Mouse (Mus musculus) embryonic facial prominence, embryonic 11.5 days (tissue): ENCODE data around the gene Rab43. TPM values are rescaled to one million over a fixed set of nuclear protein-coding genes. Genes with fewer than 3 reads are reported as not detected.

ENCODE experiments used
- ATAC-seq: fragments of 200-750 bp; cut with Nextera tagmentation; replicated peaks from 2 replicates; pipeline ENCODE4 v1.8.0; 2017; ENCODE audit warnings: low read depth; ENCODE audit not compliant: insufficient number of reproducible peaks, low FRiP score, low TSS enrichment
- DNase-seq: peaks from one replicate; pipeline ENCODE4 v3.0.0-alpha.2; 2015; ENCODE audit warnings: low spot score
- H3K27ac ChIP-seq: fragments of 300-500 bp; sonication (generic); replicated peaks from 2 replicates; pipeline ENCODE4 v1.5.1; 2014; ENCODE audit warnings: mild to moderate bottlenecking, low read depth, low read length, control low read depth
- H3K27me3 ChIP-seq: fragments of 300-500 bp; sonication (generic); 2 replicates; pipeline ENCODE4 v1.6.1; 2014; ENCODE audit warnings: mild to moderate bottlenecking, low read length, moderate library complexity, mixed read lengths; ENCODE audit not compliant: control insufficient read depth, insufficient read depth
- H3K36me3 ChIP-seq: fragments of 300-500 bp; sonication (generic); replicated peaks from 2 replicates; pipeline ENCODE4 v1.6.1; 2014; ENCODE audit warnings: low read depth, mild to moderate bottlenecking, low read length, moderate library complexity, mixed read lengths; ENCODE audit not compliant: control insufficient read depth, insufficient read depth
- H3K4me1 ChIP-seq: fragments of 300-500 bp; sonication (generic); 2 replicates; pipeline ENCODE4 v1.6.1; 2014; ENCODE audit warnings: low read length, mixed read lengths; ENCODE audit not compliant: control insufficient read depth, insufficient read depth
- H3K4me2 ChIP-seq: fragments of 300-500 bp; sonication (generic); 2 replicates; pipeline ENCODE4 v1.6.1; 2014; ENCODE audit warnings: low read depth, mild to moderate bottlenecking, control low read depth, low read length, moderate library complexity
- H3K4me3 ChIP-seq: fragments of 300-500 bp; sonication (generic); 2 replicates; pipeline ENCODE4 v1.5.1; 2014; ENCODE audit warnings: low read depth, low read length, control low read depth
- H3K9ac ChIP-seq: fragments of 300-500 bp; sonication (generic); replicated peaks from 2 replicates; pipeline ENCODE4 v1.6.1; 2014; ENCODE audit warnings: mild to moderate bottlenecking, control low read depth, low read length
- H3K9me3 ChIP-seq: fragments of 300-500 bp; sonication (generic); replicated peaks from 2 replicates; pipeline ENCODE4 v1.6.1; 2016; ENCODE audit warnings: mild to moderate bottlenecking, low read length, inconsistent platforms, mixed read lengths; ENCODE audit not compliant: control insufficient read depth
- WGBS: fragments of 180-500 bp; shearing (Covaris S2); extraction: QIAGEN DNeasy Blood & Tissue Kit; methylation state at CpG from one replicate; pipeline ENCODE4 v1.1.7; 2014; 5-methylcytosine and 5-hydroxymethylcytosine counted together
- polyA plus RNA-seq: library from polyadenylated mRNA; unstranded; fragments of >200 nt; fragmentation: Nextera tagmentation; extraction: Ambion mirVana; gene quantifications from 2 replicates; pipeline ENCODE4 v1.2.1, GENCODE M21; 2014

The Rab43 gene
- 4.8 and 7.3 TPM in 2 replicates for polyA plus RNA-seq

GRCm38 (mm10) chr6:87811675-87812338 lies at the start of gene Rab43:
Gene Rab43 (minus strand): TSS chr6:87812164.
- Histone ChIP-seq H3K4me1 (no peaks in the 10 kb centered on the region), H3K9ac (peak within 1 kb of the TSS; percentile 73), H3K36me3 (peaks cover 2% of the 10 kb centered on the region; the same call in 1 of the 2 replicates)

GRCm38 (mm10) chr6:87857071-87857470 lies 45.1 kb upstream of the Rab43 start:
- DNase-seq (no peak), ATAC-seq (no peak)
- H3K27ac ChIP-seq, result no peak overlapping the region
- no peaks in the 10 kb centered on the region for H3K36me3 ChIP-seq
- H3K27me3 ChIP-seq, result no peaks in the 10 kb centered on the region
- no peak overlapping the region for H3K4me2 ChIP-seq
- 69% methylated on average over 1 of the region's 1 CpGs for WGBS
- H3K4me3 ChIP-seq, result no peak overlapping the region
- no peaks in the 10 kb centered on the region for H3K4me1 ChIP-seq
- no peak overlapping the region for H3K9ac ChIP-seq
- H3K9me3 ChIP-seq, result no peaks in the 10 kb centered on the region

More at GRCm38 (mm10) chr6:87811675-87812338, at the start of gene Rab43:
- Histone ChIP-seq H3K27ac (no peak within 1 kb of the TSS), H3K4me3 (peak within 1 kb of the TSS; percentile 70), H3K9me3 (no peaks in the 10 kb centered on the region), H3K27me3 (no peaks in the 10 kb centered on the region), H3K4me2 (peak within 1 kb of the TSS; percentile 97)
- under 1% methylated on average over 50 of the region's 56 CpGs for WGBS
- peak; percentile 96 for ATAC-seq
- peak; percentile 90 for DNase-seq

GRCm38 (mm10) chr6:87853446-87853845 lies 41.5 kb upstream of the Rab43 start:
- Histone ChIP-seq H3K4me1 (no peaks in the 10 kb centered on the region), H3K4me2 (no peak overlapping the region), H3K4me3 (no peak overlapping the region), H3K9ac (no peak overlapping the region), H3K36me3 (no peaks in the 10 kb centered on the region), H3K27me3 (no peaks in the 10 kb centered on the region), H3K27ac (no peak overlapping the region), H3K9me3 (no peaks in the 10 kb centered on the region)
- ATAC-seq (no peak), DNase-seq (no peak)
- 92% methylated on average over 4 of the region's 4 CpGs for WGBS

GRCm38 (mm10) chr6:87851871-87852270 lies 39.9 kb upstream of the Rab43 start:
- WGBS, result 85% methylated on average over 6 of the region's 6 CpGs
- DNase-seq (no peak), ATAC-seq (no peak)
- Histone ChIP-seq H3K4me3 (no peak overlapping the region), H3K4me1 (no peaks in the 10 kb centered on the region), H3K4me2 (no peak overlapping the region), H3K27ac (no peak overlapping the region), H3K36me3 (no peaks in the 10 kb centered on the region), H3K9ac (no peak overlapping the region), H3K9me3 (no peaks in the 10 kb centered on the region), H3K27me3 (no peaks in the 10 kb centered on the region)

- Histone ChIP-seq H3K27ac (peak within 1 kb of the TSS; percentile 91), H3K4me3 (peak within 1 kb of the TSS; percentile 74), H3K36me3 (no peaks in the 10 kb centered on the region), H3K4me2 (peak within 1 kb of the TSS; percentile 76), H3K27me3 (no peaks in the 10 kb centered on the region), H3K4me1 (no peaks in the 10 kb centered on the region), H3K9me3 (no peaks in the 10 kb centered on the region), H3K9ac (peak within 1 kb of the TSS; percentile 92)
- under 1% methylated on average over 55 of the region's 55 CpGs for WGBS
- peak; percentile 96 for ATAC-seq
- DNase-seq, result peak; percentile 98
Measured at GRCm38 (mm10) chr6:87850900-87851614, 39.1 kb upstream of the Rab43 start, which contains the start of gene Cnbp. Gene Cnbp (minus strand): TSS chr6:87851106.

GRCm38 (mm10) chr6:87850155-87850899 lies 38.4 kb upstream of the Rab43 start:
- H3K36me3 ChIP-seq, result peaks cover 3% of the 10 kb centered on the region
- peak overlapping the region; percentile 74 for H3K4me3 ChIP-seq
- H3K27ac ChIP-seq, result peak overlapping the region; percentile 86
- no peaks in the 10 kb centered on the region for H3K9me3 ChIP-seq
- ATAC-seq (peak; percentile 68), DNase-seq (peak; percentile 36)
- under 1% methylated on average over 73 of the region's 73 CpGs for WGBS
- peak overlapping the region; percentile 59 for H3K4me2 ChIP-seq
- H3K9ac ChIP-seq, result peak overlapping the region; percentile 92
- no peaks in the 10 kb centered on the region for H3K4me1 ChIP-seq
- no peaks in the 10 kb centered on the region for H3K27me3 ChIP-seq

GRCm38 (mm10) chr6:87849780-87850154 lies 37.8 kb upstream of the Rab43 start:
- no peaks in the 10 kb centered on the region for H3K9me3 ChIP-seq
- H3K4me3 ChIP-seq, result peak overlapping the region; percentile 74
- ATAC-seq (no peak), DNase-seq (peak; percentile 59)
- H3K4me2 ChIP-seq, result peak overlapping the region; percentile 59
- under 1% methylated on average over 8 of the region's 8 CpGs for WGBS
- peak overlapping the region; percentile 92 for H3K9ac ChIP-seq
- H3K27me3 ChIP-seq, result no peaks in the 10 kb centered on the region
- H3K27ac ChIP-seq, result no peak overlapping the region; the same call in 1 of the 2 replicates
- H3K36me3 ChIP-seq, result peaks cover 7% of the 10 kb centered on the region
- H3K4me1 ChIP-seq, result no peaks in the 10 kb centered on the region
